Mouse (Mus musculus) inflammation-experienced regulatory T-cells, adult 16 weeks (primary cell): Measurements from ENCODE around the gene Rdh1. TPM values are rescaled to one million over a fixed set of nuclear protein-coding genes. Genes with fewer than 3 reads are reported as not detected.

Source experiments
- polyA plus RNA-seq: library from polyadenylated mRNA; unstranded; fragments of 100-300 nt; shearing (Covaris generic); gene quantifications from one replicate; pipeline ENCODE4 v1.2.1, GENCODE M21; 2017

Gene Rdh1
- not detected for polyA plus RNA-seq

GRCm38 (mm10) chr10:127759181-127760110 is at the start of gene Rdh1, which contains the start of gene Rdh16f1:
Gene Rdh1 (plus strand): TSS chr10:127759721.
Gene Rdh16f1 (plus strand): TSS chr10:127759787.

GRCm38 (mm10) chr10:127724178-127724577 is 35.3 kb upstream of the Rdh1 start, which contains the start of gene Tac2:
Gene Tac2 (plus strand): TSS chr10:127724478.

GRCm38 (mm10) chr10:127739083-127739660 is 20.3 kb upstream of the Rdh1 start, which contains the start of gene Zbtb39:
Gene Zbtb39 (plus strand): TSS chr10:127739538.

GRCm38 (mm10) chr10:127751548-127751947 is 8.0 kb upstream of the Rdh1 start, which contains the start of gene Gpr182:
Gene Gpr182 (minus strand): TSS chr10:127751732.

GRCm38 (mm10) chr10:127776011-127776410 is 16.5 kb downstream of the Rdh1 start, which contains the start of gene Rdh9:
Gene Rdh9 (plus strand): TSS chr10:127776386.

GRCm38 (mm10) chr10:127800891-127801290 is 41.4 kb downstream of the Rdh1 start, which contains the start of gene Rdh16:
Gene Rdh16 (plus strand): TSS chr10:127801152.

Other genes with a start within 250 kb of the Rdh1 start
- not detected for gene Ndufa4l2, start 244.8 kb upstream of the Rdh1 start, polyA plus RNA-seq
- 106 TPM for gene Shmt2, start 237.3 kb upstream of the Rdh1 start, polyA plus RNA-seq
- not detected for gene Nxph4, start 225.2 kb upstream of the Rdh1 start, polyA plus RNA-seq
- 1.8 TPM for gene Lrp1, start 138.6 kb upstream of the Rdh1 start, polyA plus RNA-seq
- 321 TPM for gene Stat6, start 116.7 kb upstream of the Rdh1 start, polyA plus RNA-seq
- 14.2 TPM for gene Nemp1, start 92.8 kb upstream of the Rdh1 start, polyA plus RNA-seq
- 76.3 TPM for gene Nab2, start 91.2 kb upstream of the Rdh1 start, polyA plus RNA-seq
- 0.11 TPM for gene Myo1a, start 54.6 kb upstream of the Rdh1 start, polyA plus RNA-seq
- not detected for gene Tac2, start 35.2 kb upstream of the Rdh1 start, polyA plus RNA-seq
- 0.44 TPM for gene Zbtb39, start 20.2 kb upstream of the Rdh1 start, polyA plus RNA-seq
- 0.07 TPM for gene Gpr182, start 8.0 kb upstream of the Rdh1 start, polyA plus RNA-seq
- 0.68 TPM for gene Rdh16f1, start 66 bp downstream of the Rdh1 start, polyA plus RNA-seq
- gene Rdh9, start 16.7 kb downstream of the Rdh1 start, polyA plus RNA-seq, result not detected
- gene Rdh16, start 41.4 kb downstream of the Rdh1 start, polyA plus RNA-seq, result 0.11 TPM
- gene Rdh19, start 90.2 kb downstream of the Rdh1 start, polyA plus RNA-seq, result not detected
- not detected for gene Rdh16f2, start 106.8 kb downstream of the Rdh1 start, polyA plus RNA-seq
- not detected for gene Rdh7, start 129.1 kb downstream of the Rdh1 start, polyA plus RNA-seq
- not detected for gene Sdr9c7, start 138.8 kb downstream of the Rdh1 start, polyA plus RNA-seq
- gene Hsd17b6, start 247.9 kb downstream of the Rdh1 start, polyA plus RNA-seq, result not detected